Mouse (Mus musculus) spleen, adult 2 months (tissue): ENCODE results near the gene Rbfox1.

Experiments
- CTCF ChIP-seq: fragments of 200-500 bp; IDR thresholded peaks from 2 replicates; pipeline ENCODE4 v1.5.1; 2011; ENCODE audit warnings: mild to moderate bottlenecking, inconsistent platforms; ENCODE audit not compliant: insufficient read depth, insufficient read length, insufficient replicate concordance; ENCODE audit errors: extremely low read depth
- POLR2A ChIP-seq: fragments of 200-500 bp; IDR thresholded peaks from 2 replicates; pipeline ENCODE4 v1.6.1; 2011; ENCODE audit warnings: low read depth, low read length, inconsistent platforms

GRCm38 (mm10) chr16:7292985-7293805 lies 1408.0 kb downstream of the Rbfox1 start:
- no peak for TF ChIP-seq POLR2A
- TF ChIP-seq CTCF: no peak
